Mouse (Mus musculus) ES-E14 (cell line): ENCODE results near the gene Gm28308.

Experiments used
- CHD2 ChIP-seq: IDR thresholded peaks from 2 replicates; pipeline ENCODE4 v1.6.1; 2014; ENCODE audit warnings: mild to moderate bottlenecking, low read depth, low read length, inconsistent platforms
- HCFC1 ChIP-seq: IDR thresholded peaks from 2 replicates; pipeline ENCODE4 v1.6.1; 2012; ENCODE audit warnings: low read length, inconsistent platforms, borderline replicate concordance; ENCODE audit not compliant: insufficient read depth
- MAFK ChIP-seq: IDR thresholded peaks from 2 replicates; pipeline ENCODE4 v1.6.1; 2014; ENCODE audit warnings: mild to moderate bottlenecking, low read depth, low read length, inconsistent platforms; ENCODE audit not compliant: insufficient read depth
- ZC3H11A ChIP-seq: IDR thresholded peaks from 2 replicates; pipeline ENCODE4 v1.6.1; 2012; ENCODE audit warnings: low read depth, mild to moderate bottlenecking, inconsistent platforms, low read length, borderline replicate concordance
- ZNF384 ChIP-seq: IDR thresholded peaks from 2 replicates; pipeline ENCODE4 v1.6.1; 2012; ENCODE audit warnings: low read depth, low read length, inconsistent platforms

GRCm38 (mm10) chr6:52205221-52205620 lies 7.9 kb downstream of the Gm28308 start:
- TF ChIP-seq HCFC1: no peak
- no peak for TF ChIP-seq ZC3H11A
- no peak for TF ChIP-seq CHD2
- no peak for TF ChIP-seq MAFK
- no peak for TF ChIP-seq ZNF384
